Mouse (Mus musculus): ENCODE data around the gene Crhr2. TPM values are rescaled to one million over a fixed set of nuclear protein-coding genes. Genes with fewer than 3 reads are reported as not detected.

The Crhr2 gene
- polyA plus RNA-seq, 1 experiment from 2014 or later, result 0.64 TPM

DNA sequence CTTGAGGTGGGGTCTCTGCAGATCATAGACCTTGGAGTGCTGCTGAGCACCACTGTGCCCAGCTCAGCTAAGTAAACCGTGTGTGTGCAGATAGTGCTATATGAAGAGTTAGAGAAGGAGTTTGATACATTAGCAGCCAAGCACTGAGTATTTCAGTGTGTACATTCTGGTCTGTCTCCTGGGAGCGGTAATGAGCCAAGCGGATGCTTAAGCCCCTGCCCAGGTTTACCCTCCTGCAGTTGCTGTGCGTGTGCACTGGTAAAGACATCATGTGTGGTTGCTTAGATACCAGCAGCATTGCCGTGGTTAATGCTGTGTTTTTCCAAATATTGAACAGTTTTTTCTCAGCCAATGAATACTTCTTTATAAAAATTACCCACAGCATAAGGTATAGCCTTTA, 88.3 kb downstream of the Crhr2 start:
- Histone ChIP-seq H3K4me2 (ENCODE audit: low read depth, low read length) (no peak overlapping the region), H3K36me3 (ENCODE audit: control insufficient read depth, insufficient read depth) (peaks cover 11% of the 10 kb centered on the region), H3K27ac (ENCODE audit: low read length) (no peak overlapping the region), H3K4me3 (ENCODE audit: low read depth, low read length) (no peak overlapping the region), H3K4me1 (ENCODE audit: control insufficient read depth, low read depth, low read length) (peaks cover 1% of the 10 kb centered on the region; the same call in 1 of the 2 replicates), H3K27me3 (ENCODE audit: control insufficient read depth, insufficient read depth, low read depth, low read length) (no peaks in the 10 kb centered on the region), H3K9me3 (replicated peaks; ENCODE audit: control insufficient read depth, low read length) (no peaks in the 10 kb centered on the region), H3K9ac (ENCODE audit: low read depth, low read length) (no peak overlapping the region)
- no peak for ATAC-seq (ENCODE audit: low read depth)
- 80% methylated on average over 5 of the region's 5 CpGs for WGBS (ENCODE audit: insufficient replicate concordance)

GRCm38 (mm10) chr6:55043206-55043605, 89.6 kb downstream of the Crhr2 start:
- 70% methylated on average over 8 of the region's 8 CpGs for WGBS (ENCODE audit: insufficient replicate concordance)
- no peak for ATAC-seq (ENCODE audit: low read depth)

More at GRCm38 (mm10) chr6:55043206-55043605, 89.6 kb downstream of the Crhr2 start:
- H3K4me2 ChIP-seq (ENCODE audit: low read depth, low read length), result no peak overlapping the region
- H3K9me3 ChIP-seq (replicated peaks; ENCODE audit: control insufficient read depth, low read length), result no peaks in the 10 kb centered on the region
- no peaks in the 10 kb centered on the region for H3K27me3 ChIP-seq (ENCODE audit: control insufficient read depth, insufficient read depth, low read depth, low read length)
- H3K4me1 ChIP-seq (ENCODE audit: control insufficient read depth, low read depth, low read length), result peaks cover 5% of the 10 kb centered on the region; the same call in 1 of the 2 replicates
- no peak overlapping the region for H3K9ac ChIP-seq (ENCODE audit: low read depth, low read length)
- H3K27ac ChIP-seq (ENCODE audit: low read length), result no peak overlapping the region
- H3K36me3 ChIP-seq (ENCODE audit: control insufficient read depth, insufficient read depth), result peaks cover 5% of the 10 kb centered on the region
- no peak overlapping the region for H3K4me3 ChIP-seq (ENCODE audit: low read depth, low read length)

Other genes starting within 250 kb of the Crhr2 start
- 2.8 and 3.0 TPM in 2 replicates for gene Nod1, start 160.4 kb downstream of the Crhr2 start, polyA plus RNA-seq (2015; fragmentation: Nextera tagmentation; extraction: Ambion mirVana)
- gene Ggct, start 140.1 kb downstream of the Crhr2 start, polyA plus RNA-seq (2015; fragmentation: Nextera tagmentation; extraction: Ambion mirVana), result 2.9 and 3.0 TPM in 2 replicates
- 90.2 and 102 TPM in 2 replicates for gene Gars, start 95.0 kb downstream of the Crhr2 start, polyA plus RNA-seq (2015; fragmentation: Nextera tagmentation; extraction: Ambion mirVana)
- gene Inmt, start 42.0 kb upstream of the Crhr2 start, polyA plus RNA-seq (2015; fragmentation: Nextera tagmentation; extraction: Ambion mirVana), result 0.20 and 0.24 TPM in 2 replicates
- 0.82 and 1.2 TPM in 2 replicates for gene Mindy4, start 70.4 kb upstream of the Crhr2 start, polyA plus RNA-seq (2015; fragmentation: Nextera tagmentation; extraction: Ambion mirVana)
- gene Aqp1, start 203.4 kb upstream of the Crhr2 start, polyA plus RNA-seq (2015; fragmentation: Nextera tagmentation; extraction: Ambion mirVana), result 75.9 and 78.9 TPM in 2 replicates
- gene Ghrhr, start 243.3 kb upstream of the Crhr2 start, polyA plus RNA-seq (2015; fragmentation: Nextera tagmentation; extraction: Ambion mirVana), result not detected in 2 replicates

All from liver, embryonic 16.5 days (tissue).